Mouse (Mus musculus) cerebellum, adult 2 months (tissue): ENCODE measurements at regions not wholly inside any gene's neighbourhood (a gene's known extent, or its start where the extent isn't known, plus 50 kb on each side); places are given as distances from the start of the nearest gene placed in this dataset.

Source experiments
- CTCF ChIP-seq: fragments of 200-500 bp; IDR thresholded peaks from 2 replicates; pipeline ENCODE4 v1.5.1; 2011; ENCODE audit warnings: low read depth, mild to moderate bottlenecking, control low read depth, low read length, moderate library complexity, borderline replicate concordance; ENCODE audit not compliant: insufficient read depth
- POLR2A ChIP-seq: fragments of 200-500 bp; IDR thresholded peaks from 2 replicates; pipeline ENCODE4 v1.6.1; 2011; ENCODE audit warnings: low read length, control low read depth, borderline replicate concordance; ENCODE audit not compliant: insufficient read depth

GRCm38 (mm10) chr8:113383517-113383916 is 251.9 kb upstream of the Mon1b start:
- TF ChIP-seq POLR2A (no peak), CTCF (no peak)
